Mouse (Mus musculus): Measurements from ENCODE around the gene Slc5a5.

DNA sequence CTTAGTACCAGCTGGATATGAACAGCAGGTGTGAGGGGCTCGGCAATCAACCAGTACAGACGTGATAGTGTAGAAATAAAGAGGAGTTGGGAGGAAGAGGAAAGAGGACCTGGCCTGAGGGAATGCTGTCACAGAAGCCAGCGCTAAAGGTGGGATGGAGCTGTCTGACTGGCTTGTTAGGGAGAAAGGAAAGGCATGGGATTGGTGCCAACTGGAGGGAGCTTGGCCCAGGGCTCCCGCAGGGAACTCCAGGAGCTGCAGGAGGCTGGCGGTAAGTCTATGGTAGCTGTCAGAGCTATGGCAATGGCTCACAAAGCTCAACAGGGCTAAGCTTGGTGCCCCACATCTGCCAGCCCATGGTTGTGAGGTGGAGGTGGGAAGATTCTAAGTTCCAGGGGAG lies 9.7 kb upstream of the Slc5a5 start:
- TF ChIP-seq POLR2A (IDR thresholded peaks at IDR 0.05; ENCODE audit: insufficient read depth, low read depth, low read length) (no peak), CTCF (IDR thresholded peaks at IDR 0.05) (no peak)

All from heart, adult 2 months (tissue).